Mouse (Mus musculus) bone marrow, adult 2 months (tissue): ENCODE results near the gene Zfp652. TPM values are rescaled to one million over a fixed set of nuclear protein-coding genes. Genes with fewer than 3 reads are reported as not detected.

ENCODE experiments used
- H3K27ac ChIP-seq: fragments of 200-500 bp; 2 replicates; pipeline ENCODE4 v1.5.1; 2012; ENCODE audit warnings: low read depth, mild to moderate bottlenecking, control low read depth, inconsistent platforms, low read length; ENCODE audit not compliant: control insufficient read depth, poor library complexity, insufficient read depth
- H3K4me1 ChIP-seq: fragments of 200-500 bp; 2 replicates; pipeline ENCODE4 v1.6.1; 2011; ENCODE audit warnings: low read length; ENCODE audit not compliant: control insufficient read depth, insufficient read depth
- H3K4me3 ChIP-seq: fragments of 200-500 bp; replicated peaks from 2 replicates; pipeline ENCODE3; 2011; ENCODE audit warnings: mild to moderate bottlenecking, low read depth, low read length, control low read depth; ENCODE audit not compliant: control insufficient read depth
- CTCF ChIP-seq: fragments of 200-500 bp; IDR thresholded peaks from 2 replicates; pipeline ENCODE4 v1.5.1; 2011; ENCODE audit warnings: low read length, control low read depth; ENCODE audit not compliant: control insufficient read depth, insufficient read depth
- POLR2A ChIP-seq: fragments of 200-500 bp; IDR thresholded peaks from 2 replicates; pipeline ENCODE4 v1.6.1; 2011; ENCODE audit warnings: low read depth, mild to moderate bottlenecking, control low read depth, low read length, borderline replicate concordance; ENCODE audit not compliant: control insufficient read depth
- WGBS: fragments of 180-500 bp; shearing (Covaris S2); methylation state at CpG from one replicate; pipeline ENCODE4 v1.1.7; 2018; 5-methylcytosine and 5-hydroxymethylcytosine counted together
- polyA plus RNA-seq: library from polyadenylated mRNA; stranded (reverse); fragments of >200 nt; gene quantifications from 2 replicates; pipeline ENCODE4 v1.2.4, GENCODE M21; 2011; ENCODE audit warnings: low replicate concordance; ENCODE audit not compliant: missing spikeins, insufficient read depth, insufficient read length

Zfp652 gene
- polyA plus RNA-seq, 1 experiment = 24.5 TPM

DNA sequence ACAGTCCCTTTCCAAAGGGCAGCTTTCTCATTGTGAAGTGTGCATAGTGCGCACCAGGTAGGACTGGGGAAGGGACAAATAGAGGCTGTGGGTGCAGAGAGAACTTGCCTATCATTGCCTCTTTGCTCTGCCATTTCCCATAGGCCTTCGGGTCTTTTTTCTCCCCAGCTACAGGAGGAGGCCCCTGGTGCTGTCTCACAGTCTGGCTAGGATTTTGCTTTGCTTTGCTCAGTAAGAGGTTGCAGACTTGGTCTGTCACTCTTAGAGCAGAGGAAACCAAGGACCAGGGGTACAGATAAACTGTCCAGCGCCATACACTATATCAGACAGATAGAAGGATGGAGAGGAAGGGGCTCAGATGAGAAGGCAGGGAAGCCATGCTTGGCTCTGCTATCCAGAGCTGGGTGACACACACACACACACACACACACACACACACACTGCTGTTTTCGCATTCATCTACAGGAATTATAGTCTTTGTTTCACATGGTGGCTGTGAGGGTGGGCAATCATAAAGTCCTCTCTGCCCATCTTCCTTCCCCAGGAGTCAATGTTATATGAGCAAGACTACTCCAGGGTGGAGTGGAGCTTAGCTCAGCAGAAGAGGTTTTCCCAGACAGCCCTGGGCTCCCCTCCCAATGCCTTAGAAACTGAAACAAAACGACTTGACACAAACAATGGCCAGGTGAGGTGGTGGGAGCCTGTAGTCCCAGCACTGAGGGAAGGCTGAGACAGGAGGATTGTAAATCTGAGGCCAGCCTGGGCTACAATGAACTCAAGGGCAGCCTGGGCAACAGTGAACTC, 128.4 kb downstream of the Zfp652 start:
- no peak for TF ChIP-seq CTCF
- TF ChIP-seq POLR2A = no peak
- peak overlapping the region; percentile 71 for H3K4me3 ChIP-seq
- 42% methylated on average over 5 of the region's 5 CpGs for WGBS
- H3K4me1 ChIP-seq = peaks cover 17% of the 10 kb centered on the region
- peak overlapping the region; percentile 53 for H3K27ac ChIP-seq

DNA sequence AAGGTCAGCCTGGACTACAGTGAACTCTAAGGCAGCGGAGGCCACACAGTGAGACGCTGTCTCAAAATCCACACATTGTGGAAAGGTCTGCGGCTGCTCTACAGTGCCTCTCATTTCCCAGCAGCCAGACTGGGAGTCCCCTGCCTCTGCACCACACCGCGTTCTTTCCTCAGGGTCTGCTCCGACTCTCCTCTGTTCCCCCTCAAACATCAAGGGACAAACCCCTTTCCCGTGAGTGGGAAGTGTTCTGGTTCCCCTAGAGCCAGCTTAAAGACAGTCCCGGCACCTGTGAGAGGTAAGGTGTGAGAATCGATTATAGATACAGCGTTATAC, 129.0 kb downstream of the Zfp652 start:
- Histone ChIP-seq H3K4me1 (peaks cover 17% of the 10 kb centered on the region), H3K27ac (peak overlapping the region; percentile 53), H3K4me3 (peak overlapping the region; percentile 71)
- 13% methylated on average over 10 of the region's 10 CpGs for WGBS
- TF ChIP-seq POLR2A (no peak), CTCF (no peak)

DNA sequence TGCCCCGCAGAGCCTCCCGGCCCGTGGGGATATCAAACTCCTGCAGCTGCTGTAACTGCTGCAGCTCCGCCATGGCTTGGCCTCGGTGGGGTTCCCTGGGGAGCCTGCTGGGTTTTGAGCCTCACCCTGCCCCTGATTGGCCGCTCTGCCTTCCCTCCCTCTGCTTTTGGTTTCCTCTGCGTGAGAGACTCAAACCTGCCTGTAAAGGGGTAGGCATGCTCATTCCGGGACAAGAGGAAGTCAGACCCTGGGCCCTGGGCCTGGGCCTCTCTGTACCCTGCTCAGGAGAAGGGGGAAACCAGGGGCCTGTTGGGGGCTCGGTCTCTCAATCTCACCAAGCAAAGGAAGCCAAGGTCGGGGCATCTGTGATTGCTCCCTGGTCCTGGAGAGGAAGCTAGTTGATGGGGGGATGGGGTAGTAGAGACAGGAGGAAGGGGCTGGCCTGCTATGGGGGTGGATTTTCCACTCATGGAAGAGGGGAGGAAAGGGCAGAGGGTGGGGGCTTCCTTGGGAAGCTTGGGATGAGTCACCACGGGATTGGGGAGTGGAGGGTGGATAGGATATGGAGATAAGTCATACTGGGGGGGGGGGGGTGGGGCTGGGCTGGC, 129.7 kb downstream of the Zfp652 start, which contains the start of gene Abi3:
Abi3 (minus strand) TSS at position 403 of the 608 bp plus-strand sequence.
- Histone ChIP-seq H3K27ac (peak within 1 kb of the TSS; percentile 53), H3K4me3 (peak within 1 kb of the TSS; percentile 71), H3K4me1 (peaks cover 17% of the 10 kb centered on the region)
- TF ChIP-seq CTCF (no peak), POLR2A (peak; percentile 92; the same call in 1 of the 2 replicates)
- WGBS = 2% methylated on average over 11 of the region's 11 CpGs

DNA sequence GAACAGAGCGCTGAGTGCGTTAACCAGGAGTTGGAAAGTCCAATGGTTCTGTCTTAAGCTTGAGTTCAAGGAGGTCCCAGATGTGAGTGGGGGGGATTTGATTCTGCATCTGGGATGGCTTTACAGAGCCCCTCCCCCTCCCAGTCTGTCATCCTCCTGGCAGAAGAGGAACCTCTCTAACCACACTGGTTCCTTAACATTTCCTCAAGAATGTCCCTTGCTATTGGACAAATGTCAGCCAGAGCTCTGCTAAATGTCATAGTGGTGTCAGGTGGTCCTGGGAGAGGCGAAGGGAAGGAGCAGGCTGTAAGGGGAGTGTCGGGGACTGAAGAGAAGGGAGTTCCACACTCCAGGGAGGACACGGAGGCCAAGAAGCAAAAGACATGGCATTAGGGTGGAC, 130.5 kb downstream of the Zfp652 start:
- Histone ChIP-seq H3K4me1 (peaks cover 15% of the 10 kb centered on the region), H3K4me3 (peak overlapping the region; percentile 4), H3K27ac (peak overlapping the region; percentile 27; the same call in 1 of the 2 replicates)
- TF ChIP-seq POLR2A = no peak
- no peak for TF ChIP-seq CTCF
- WGBS = 26% methylated on average over 5 of the region's 5 CpGs

DNA sequence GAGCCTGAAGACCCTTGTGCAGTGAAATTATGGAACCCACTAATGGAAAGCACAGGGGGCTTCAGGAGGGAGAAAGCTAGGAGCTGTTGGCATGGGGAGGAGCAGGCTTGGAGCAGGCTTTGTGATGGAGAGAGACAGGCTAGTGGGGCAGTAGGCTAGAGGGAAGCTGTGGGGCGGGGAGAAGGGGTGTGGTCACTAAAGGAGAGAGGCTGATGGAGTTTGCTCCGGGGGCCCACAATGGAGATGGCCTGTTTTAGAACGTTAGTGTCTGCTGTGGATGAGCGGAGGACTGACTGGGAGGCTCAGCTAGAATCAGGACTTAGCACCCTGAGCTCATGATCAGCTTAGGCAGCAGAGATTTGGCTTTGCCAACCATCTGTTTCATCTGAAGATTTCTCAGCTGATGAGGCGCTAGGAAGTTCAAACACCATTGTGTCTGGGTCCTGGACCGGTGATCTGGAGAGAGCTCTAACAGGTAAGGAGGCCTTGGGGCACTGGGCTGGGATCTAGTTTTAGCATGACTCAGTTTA, 131.0 kb downstream of the Zfp652 start:
- peak overlapping the region; percentile 20; the same call in 1 of the 2 replicates for H3K27ac ChIP-seq
- no peak overlapping the region for H3K4me3 ChIP-seq
- no peak for TF ChIP-seq POLR2A
- no peak for TF ChIP-seq CTCF
- WGBS = 50% methylated on average over 6 of the region's 6 CpGs
- H3K4me1 ChIP-seq = peaks cover 11% of the 10 kb centered on the region

DNA sequence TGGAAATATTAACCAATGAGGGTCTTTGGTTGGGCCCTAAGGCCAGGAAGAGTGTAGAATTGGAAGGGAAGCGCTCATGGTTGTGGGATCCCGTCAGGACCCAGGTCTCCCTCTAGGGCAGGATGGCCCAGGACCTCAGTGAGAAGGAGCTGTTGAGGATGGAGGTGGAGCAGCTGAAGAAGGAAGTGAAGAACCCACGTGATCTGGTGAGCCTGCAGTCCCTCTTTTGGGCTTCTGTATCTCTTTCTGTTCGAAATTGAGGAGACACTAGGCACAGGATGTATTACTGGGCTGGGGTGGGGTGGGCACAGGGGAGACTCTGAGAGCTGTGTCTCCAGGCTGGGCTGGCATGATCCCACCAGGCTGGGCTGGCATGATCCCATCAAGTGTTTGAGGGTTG, 132.5 kb downstream of the Zfp652 start:
- Histone ChIP-seq H3K4me3 (no peak overlapping the region), H3K4me1 (peaks cover 9% of the 10 kb centered on the region), H3K27ac (no peak overlapping the region)
- 40% methylated on average over 4 of the region's 4 CpGs for WGBS
- TF ChIP-seq POLR2A (no peak), CTCF (no peak)

DNA sequence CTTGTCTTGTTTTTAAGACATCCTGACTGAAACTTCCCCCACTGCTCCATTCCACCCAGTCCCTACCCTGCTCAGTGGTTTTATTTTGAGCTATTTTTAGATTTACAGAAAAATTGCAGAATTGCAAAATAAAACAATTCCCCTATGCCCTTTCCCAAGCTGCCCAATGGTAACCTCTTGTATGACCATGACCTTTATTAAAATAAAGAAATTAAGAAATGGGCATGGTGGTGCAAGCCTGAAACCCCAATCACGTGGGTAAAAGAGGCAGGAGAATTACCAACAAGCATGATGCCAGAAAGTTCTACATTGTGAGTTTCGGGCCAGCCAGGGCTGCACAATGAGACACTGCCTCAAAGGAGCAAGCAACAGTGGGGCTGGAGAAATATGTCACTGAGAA, 138.4 kb downstream of the Zfp652 start:
- no peak for TF ChIP-seq POLR2A
- TF ChIP-seq CTCF = no peak
- WGBS = 24% methylated on average over 2 of the region's 2 CpGs
- no peak overlapping the region; the same call in 1 of the 2 replicates for H3K27ac ChIP-seq
- H3K4me1 ChIP-seq = no peaks in the 10 kb centered on the region
- no peak overlapping the region for H3K4me3 ChIP-seq

DNA sequence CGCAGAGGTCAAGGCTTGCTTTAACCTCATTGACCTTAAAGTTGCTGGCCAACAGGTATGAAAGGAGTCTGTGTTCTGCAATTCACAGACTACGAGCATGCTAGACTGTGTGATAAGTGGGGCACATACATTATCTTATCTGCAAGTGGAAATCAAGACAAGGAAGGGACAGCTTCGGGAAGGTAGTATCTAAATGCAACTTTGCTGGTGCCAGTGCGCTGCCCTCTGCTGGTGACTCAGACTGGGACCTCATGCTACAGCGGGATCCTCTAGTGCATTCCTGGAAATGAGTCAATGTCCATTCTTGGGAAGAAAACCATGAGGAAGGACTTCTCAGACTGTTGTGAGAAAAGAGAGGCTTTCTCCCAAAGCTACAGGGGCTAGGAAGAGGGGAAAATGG, 141.2 kb downstream of the Zfp652 start:
- Histone ChIP-seq H3K27ac (no peak overlapping the region), H3K4me1 (no peaks in the 10 kb centered on the region; the same call in 1 of the 2 replicates), H3K4me3 (no peak overlapping the region)
- WGBS = 40% methylated on average over 5 of the region's 5 CpGs
- peak; percentile 95 for TF ChIP-seq CTCF
- TF ChIP-seq POLR2A = no peak
